In genomic region chr11:121451216-121451726, GRCm38 (mm10) we compare ENCODE assay signal across 8 mouse cellular contexts. TPM values are rescaled to one million over a fixed set of nuclear protein-coding genes. Genes with fewer than 3 reads are reported as not detected.
DNase-seq lines count a peak whose midpoint lies in the region; ATAC-seq and TF ChIP-seq lines count a peak whose summit lies in the region.

No protein-coding gene starts in this region.

- H3K27ac ChIP-seq in cerebellum, adult 2 months (ENCODE audit: insufficient read depth, low read length): no peak overlapping the region
- H3K27ac ChIP-seq in neural tube, embryonic 11.5 days (ENCODE audit: low read depth, low read length): no peak overlapping the region
- no peak overlapping the region for H3K27ac ChIP-seq in limb, embryonic 11.5 days (replicated peaks; ENCODE audit: low read depth, low read length)
- peak overlapping the region; percentile 45 for H3K27ac ChIP-seq in stomach, embryonic 15.5 days

- H3K9ac ChIP-seq in neural tube, embryonic 11.5 days (ENCODE audit: low read length): peak overlapping the region; percentile 35
- peak overlapping the region; percentile 1; the same call in 1 of the 2 replicates for H3K9ac ChIP-seq in limb, embryonic 11.5 days (ENCODE audit: low read length)
- no peak overlapping the region for H3K9ac ChIP-seq in stomach, embryonic 15.5 days

- H3K4me2 ChIP-seq in neural tube, embryonic 11.5 days (ENCODE audit: low read depth): peak overlapping the region; percentile 75
- H3K4me2 ChIP-seq in limb, embryonic 11.5 days (ENCODE audit: low read depth, severe bottlenecking): peak overlapping the region; percentile 77
- peak overlapping the region; percentile 80 for H3K4me2 ChIP-seq in stomach, embryonic 15.5 days

- no peak for ATAC-seq in cerebellum, adult (ENCODE audit: insufficient number of reproducible peaks, low FRiP score, low TSS enrichment)
- peak; percentile 35 for ATAC-seq in neural tube, embryonic 11.5 days (ENCODE audit: insufficient read depth, low FRiP score, low TSS enrichment)
- ATAC-seq in limb, embryonic 11.5 days (ENCODE audit: insufficient number of reproducible peaks, low FRiP score, low TSS enrichment, low read depth): no peak
- no peak for ATAC-seq in stomach, embryonic 15.5 days (ENCODE audit: insufficient read depth, low FRiP score, low read depth)

- H3K4me1 ChIP-seq in cerebellum, adult 2 months (ENCODE audit: control insufficient read depth, insufficient read depth, low read length): peaks cover 7% of the 10 kb centered on the region; the same call in 1 of the 2 replicates
- peaks cover 10% of the 10 kb centered on the region for H3K4me1 ChIP-seq in neural tube, embryonic 11.5 days (ENCODE audit: control insufficient read depth, insufficient read depth, low read length)
- H3K4me1 ChIP-seq in limb, embryonic 11.5 days (ENCODE audit: control insufficient read depth, insufficient read depth, low read length): peaks cover 5% of the 10 kb centered on the region; the same call in 1 of the 2 replicates
- H3K4me1 ChIP-seq in stomach, embryonic 15.5 days: peaks cover 6% of the 10 kb centered on the region; the same call in 1 of the 2 replicates

- H3K9me3 ChIP-seq in neural tube, embryonic 11.5 days (ENCODE audit: control insufficient read depth, low read length): no peaks in the 10 kb centered on the region
- no peaks in the 10 kb centered on the region for H3K9me3 ChIP-seq in limb, embryonic 11.5 days (ENCODE audit: control insufficient read depth, low read length)
- no peaks in the 10 kb centered on the region for H3K9me3 ChIP-seq in stomach, embryonic 15.5 days

- no peaks in the 10 kb centered on the region for H3K36me3 ChIP-seq in neural tube, embryonic 11.5 days (ENCODE audit: control insufficient read depth, insufficient read depth, low read length)
- no peaks in the 10 kb centered on the region; the same call in 1 of the 2 replicates for H3K36me3 ChIP-seq in limb, embryonic 11.5 days (ENCODE audit: control insufficient read depth, insufficient read depth, low read length)
- H3K36me3 ChIP-seq in stomach, embryonic 15.5 days: no peaks in the 10 kb centered on the region

- H3K4me3 ChIP-seq in cerebellum, adult 2 months (replicated peaks; ENCODE audit: insufficient read depth, low read depth, low read length): peak overlapping the region; percentile 85
- peak overlapping the region; percentile 69 for H3K4me3 ChIP-seq in neural tube, embryonic 11.5 days (ENCODE audit: low read depth, low read length)
- peak overlapping the region; percentile 94 for H3K4me3 ChIP-seq in limb, embryonic 11.5 days (ENCODE audit: low read depth, low read length)
- peak overlapping the region; percentile 95 for H3K4me3 ChIP-seq in stomach, embryonic 15.5 days (replicated peaks)

- WGBS in cerebellum, adult 2 months: 28% methylated on average over 9 of the region's 9 CpGs
- 19% methylated on average over 9 of the region's 9 CpGs for WGBS in neural tube, embryonic 11.5 days
- WGBS in limb, embryonic 11.5 days: 22% methylated on average over 9 of the region's 9 CpGs
- WGBS in stomach, embryonic 15.5 days: 25% methylated on average over 9 of the region's 9 CpGs

- no peak for DNase-seq in cerebellum, adult 2 months
- no peak for DNase-seq in neural tube, embryonic 11.5 days (ENCODE audit: low spot score)
- DNase-seq in neural tube, embryonic 10.5 days (ENCODE audit: extremely low spot score, low spot score): no peak
- DNase-seq in limb, embryonic 11.5 days (ENCODE audit: low spot score): no peak
- DNase-seq in embryo, embryonic 11 days: no peak
- DNase-seq in layer of hippocampus, adult 18-20 months (ENCODE audit: low spot score in 2 of 2): no peak

- TF ChIP-seq CTCF in cerebellum, adult 2 months (IDR thresholded peaks at IDR 0.05; ENCODE audit: borderline replicate concordance, insufficient read depth, low read depth, low read length): no peak

- TF ChIP-seq POLR2A in cerebellum, adult 2 months (IDR thresholded peaks at IDR 0.05; ENCODE audit: borderline replicate concordance, insufficient read depth, low read length): no peak

- no peaks in the 10 kb centered on the region for H3K27me3 ChIP-seq in cerebellum, adult 2 months (ENCODE audit: control insufficient read depth, insufficient read depth, low read length)
- H3K27me3 ChIP-seq in neural tube, embryonic 11.5 days (ENCODE audit: control insufficient read depth, insufficient read depth, low read length): no peaks in the 10 kb centered on the region
- no peaks in the 10 kb centered on the region for H3K27me3 ChIP-seq in limb, embryonic 11.5 days (ENCODE audit: control insufficient read depth, insufficient read depth, low read length)
- no peaks in the 10 kb centered on the region for H3K27me3 ChIP-seq in stomach, embryonic 15.5 days (replicated peaks)

RNA-seq across cellular contexts. Expression of gene Tbcd, which starts 0.5 kb away (rescaled TPM):
- 76.8 and 77.5 TPM in 2 replicates for polyA plus RNA-seq in cerebellum, adult 2 months (2012; rRNA removed)
- 51.6 and 54.6 TPM in 2 replicates for polyA plus RNA-seq in neural tube, embryonic 11.5 days (2014; fragmentation: Nextera tagmentation; extraction: Ambion mirVana)
- 35.4 and 36.3 TPM in 2 replicates for polyA plus RNA-seq in limb, embryonic 11.5 days (2014; fragmentation: Nextera tagmentation; extraction: Ambion mirVana)
- 34.6 and 38.7 TPM in 2 replicates for polyA plus RNA-seq in stomach, embryonic 15.5 days (2015; fragmentation: Nextera tagmentation; extraction: Ambion mirVana)
- 10 to 100 TPM; 37.1 to 39.0 TPM for total RNA-seq in layer of hippocampus, adult 18-20 months (2021)

RNA-seq across cellular contexts. Expression of gene Fn3k, which starts 16.6 kb away (rescaled TPM):
- polyA plus RNA-seq in cerebellum, adult 2 months (2012; rRNA removed): 57.6 and 59.5 TPM in 2 replicates
- 2.3 and 3.5 TPM in 2 replicates for polyA plus RNA-seq in neural tube, embryonic 11.5 days (2014; fragmentation: Nextera tagmentation; extraction: Ambion mirVana)
- 0.45 and 0.55 TPM in 2 replicates for polyA plus RNA-seq in limb, embryonic 11.5 days (2014; fragmentation: Nextera tagmentation; extraction: Ambion mirVana)
- polyA plus RNA-seq in stomach, embryonic 15.5 days (2015; fragmentation: Nextera tagmentation; extraction: Ambion mirVana): 2.1 and 3.6 TPM in 2 replicates
- 10 to 100 TPM; 44.9 to 49.3 TPM for total RNA-seq in layer of hippocampus, adult 18-20 months (2021)

RNA-seq across cellular contexts. Expression of gene Fn3krp, which starts 30.1 kb away (rescaled TPM):
- 37.7 and 38.0 TPM in 2 replicates for polyA plus RNA-seq in cerebellum, adult 2 months (2012; rRNA removed)
- 8.2 and 8.8 TPM in 2 replicates for polyA plus RNA-seq in neural tube, embryonic 11.5 days (2014; fragmentation: Nextera tagmentation; extraction: Ambion mirVana)
- 7.8 and 8.3 TPM in 2 replicates for polyA plus RNA-seq in limb, embryonic 11.5 days (2014; fragmentation: Nextera tagmentation; extraction: Ambion mirVana)
- 7.8 and 9.9 TPM in 2 replicates for polyA plus RNA-seq in stomach, embryonic 15.5 days (2015; fragmentation: Nextera tagmentation; extraction: Ambion mirVana)
- total RNA-seq in layer of hippocampus, adult 18-20 months (2021): 10 to 100 TPM; 51.2 to 55.0 TPM

Comparison
In these comparisons a context has a peak if more than half of its experiments do, and no peak if none do; other contexts are left out.
1. RNA of gene Fn3k, which starts 16.6 kb away (polyA plus RNA-seq): 57.6 to 59.5 TPM in cerebellum, adult 2 months; 2.1 to 3.6 TPM in stomach, embryonic 15.5 days, 2.3 to 3.5 TPM in neural tube, embryonic 11.5 days and 0.45 to 0.55 TPM in limb, embryonic 11.5 days; every median in the first group is over 10 times any median in the second.
2. Peak in every context shown above with its lines, with median percentiles within 50 percentile points of each other: H3K4me3 ChIP-seq and H3K4me2 ChIP-seq.